In genomic region chr6:114644531-114644930, GRCm38 (mm10) we compare ENCODE assay signal across 12 mouse cellular contexts. TPM values are rescaled to one million over a fixed set of nuclear protein-coding genes. Genes with fewer than 3 reads are reported as not detected.
DNase-seq lines count a peak whose midpoint lies in the region; ATAC-seq lines count a peak whose summit lies in the region.
"Had no signal": no experiment of that assay in that cellular context is flagged by ENCODE, and none has a peak within 500 bp of the region (broad histone marks: within the 10 kb centered on the region; RNA-seq: fewer than 3 reads in every experiment).

No protein-coding gene starts in this region.

- intact Hi-C loops in left cerebral cortex, postnatal 25 days (cut with DNase I), result no loop called here

- peak; percentile 1 for DNase-seq in urinary bladder, postnatal 25 days (ENCODE audit: low spot score)
- no peak for DNase-seq in urinary bladder, postnatal 10 days (ENCODE audit: low spot score)
- DNase-seq in MN1 (ENCODE audit: low spot score), result no peak
- no peak for DNase-seq in cerebellum, adult 9-11 months
- DNase-seq in left cerebral cortex, postnatal 25 days (ENCODE audit: low spot score in 2 of 2), result no peak
- DNase-seq: cerebellum, postnatal 36 days; thymus, postnatal 25 days had no signal

- H3K79me2 ChIP-seq in macrophage (ENCODE audit: inconsistent target), result peaks cover 51% of the 10 kb centered on the region

- peak overlapping the region; percentile 95 for H3K27ac ChIP-seq in macrophage
- H3K27ac ChIP-seq: hindbrain, embryonic 15.5 days; limb, embryonic 12.5 days had no signal

- peak; percentile 24 for ATAC-seq in activated CD4-positive, CD25-positive, alpha-beta regulatory T cell, adult 4 months
- ATAC-seq: forebrain, embryonic 14.5 days had no signal

- WGBS in macrophage (ENCODE audit: missing documents), result 9% methylated on average over 1 of the region's 1 CpGs

- no peaks in the 10 kb centered on the region for H3K36me3 ChIP-seq in macrophage (ENCODE audit: inconsistent target)
- H3K36me3 ChIP-seq: hindbrain, embryonic 15.5 days; limb, embryonic 12.5 days had no signal

- H3K4me3 ChIP-seq in macrophage (ENCODE audit: inconsistent target), result peak overlapping the region; percentile 98

RNA-seq across cellular contexts. Expression of gene Atg7, which starts 1.6 kb away (rescaled TPM):
- polyA plus RNA-seq in activated CD4-positive, CD25-positive, alpha-beta regulatory T cell, adult 4 months (2017; shearing (Covaris generic)), result 10 to 100 TPM; 22.7 to 23.3 TPM
- 100 to 1,000 TPM in 24 of 26 experiments, 10 to 100 TPM in 2; 50.4 to 387 (median 204) TPM for total RNA-seq in macrophage (2018; cell fraction: chromatin; rRNA removed)
- total RNA-seq in macrophage (2018; cell fraction: cytosol; rRNA removed), result 10 to 100 TPM; 41.9 to 71.0 (median 55.7) TPM
- total RNA-seq in macrophage (2018; cell fraction: nucleus; rRNA removed), result 100 to 1,000 TPM in 12 of 26 experiments, 10 to 100 TPM in 14; 39.9 to 277 (median 97.7) TPM
- 41.0 to 76.8 TPM (median 54.7 TPM) in 3 replicates for polyA plus RNA-seq in macrophage (2018)
- 10 to 100 TPM; 26.0 to 26.4 TPM for total RNA-seq in left cerebral cortex, postnatal 25 days (2021)
